Mouse (Mus musculus) urinary bladder, adult 18-20 months (tissue): ENCODE results near the gene Zranb1.

ENCODE experiments used
- DNase-seq, 2 experiments: peaks; one replicate each; pipeline ENCODE4 v3.0.0; 2022; ENCODE audit warnings: low spot score in 2 of 2, mixed read lengths in 2 of 2

The Zranb1 gene

GRCm38 (mm10) chr7:132930055-132930454 is 887 bp upstream of the Zranb1 start:
- DNase-seq = no peak

DNA sequence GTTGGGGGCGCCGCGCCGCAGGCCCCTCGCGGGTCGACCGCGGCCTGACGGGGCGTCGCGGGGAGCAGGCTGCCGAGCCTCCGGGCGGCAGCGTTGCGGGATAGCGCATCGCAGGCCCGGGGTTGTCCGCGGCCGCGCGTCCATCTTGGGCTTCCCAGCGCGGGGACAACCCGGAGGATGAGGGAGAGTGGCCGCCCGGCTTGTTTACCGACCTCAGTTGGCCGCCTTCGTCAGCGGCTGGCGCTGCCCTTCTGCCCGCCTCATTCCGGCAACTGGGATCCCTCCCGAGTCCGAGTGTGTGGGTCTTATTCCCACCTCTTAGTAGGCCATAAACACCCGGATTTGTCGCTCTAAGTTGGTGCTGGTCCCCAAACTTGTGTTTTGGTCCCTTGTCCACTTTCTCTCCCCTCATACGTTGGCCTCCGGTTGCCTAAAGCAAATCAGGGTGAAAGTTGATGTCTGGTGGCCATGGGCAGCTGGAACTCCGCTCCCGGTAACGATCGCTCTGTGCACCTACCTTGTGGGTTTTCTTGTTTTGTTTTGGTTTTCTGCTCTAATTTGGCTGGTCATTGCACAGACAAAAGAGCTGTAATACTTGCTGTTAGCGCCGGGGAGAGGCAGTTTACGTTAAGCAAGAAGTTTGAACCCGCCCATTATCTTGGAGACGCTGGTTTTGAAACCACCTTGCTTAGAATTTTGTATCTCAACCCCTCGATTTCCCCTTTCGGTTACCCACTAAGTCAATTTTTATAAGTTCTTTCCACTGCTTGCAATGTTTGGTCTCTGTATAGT is 814 bp downstream of the Zranb1 start:
- DNase-seq = peak; percentile 14 to 53

DNA sequence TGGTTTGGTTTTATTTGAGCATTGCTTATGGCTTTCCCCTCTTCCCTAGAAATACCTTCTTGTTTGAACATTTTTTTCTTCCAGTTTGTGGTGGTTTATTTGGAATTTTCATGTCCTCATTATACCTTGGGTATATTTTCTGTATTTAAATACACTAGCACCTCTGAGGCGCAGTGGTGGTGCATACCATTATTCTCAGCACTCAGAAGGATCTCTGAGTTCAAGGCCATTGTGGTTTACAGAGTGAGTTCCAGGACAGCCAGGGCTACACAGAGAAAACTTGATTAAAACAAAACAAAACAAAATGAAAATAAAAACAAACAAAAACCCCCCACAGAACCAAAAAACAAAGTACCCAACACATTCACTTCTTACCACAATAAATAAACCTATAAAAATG is 2.4 kb downstream of the Zranb1 start:
- DNase-seq = no peak

DNA sequence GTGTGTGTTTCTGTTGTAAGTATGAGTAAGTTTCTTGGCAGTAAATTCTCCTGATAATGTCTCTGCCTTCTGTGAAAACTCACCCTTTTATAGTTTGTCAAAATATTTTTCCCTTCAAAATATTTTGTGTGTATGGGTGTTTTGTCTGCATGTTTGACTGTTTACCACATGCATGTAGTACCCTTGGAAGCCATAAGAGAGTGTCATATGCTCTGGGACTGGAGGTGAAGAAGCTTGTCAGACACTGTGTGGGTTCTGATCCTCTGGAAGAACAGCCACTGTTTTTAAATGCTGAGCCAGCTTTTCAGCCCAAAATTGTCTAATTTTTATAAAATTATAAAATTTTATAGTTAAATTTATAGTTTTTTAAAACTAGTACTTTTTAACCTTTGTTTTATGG is 3.8 kb downstream of the Zranb1 start:
- DNase-seq = no peak

DNA sequence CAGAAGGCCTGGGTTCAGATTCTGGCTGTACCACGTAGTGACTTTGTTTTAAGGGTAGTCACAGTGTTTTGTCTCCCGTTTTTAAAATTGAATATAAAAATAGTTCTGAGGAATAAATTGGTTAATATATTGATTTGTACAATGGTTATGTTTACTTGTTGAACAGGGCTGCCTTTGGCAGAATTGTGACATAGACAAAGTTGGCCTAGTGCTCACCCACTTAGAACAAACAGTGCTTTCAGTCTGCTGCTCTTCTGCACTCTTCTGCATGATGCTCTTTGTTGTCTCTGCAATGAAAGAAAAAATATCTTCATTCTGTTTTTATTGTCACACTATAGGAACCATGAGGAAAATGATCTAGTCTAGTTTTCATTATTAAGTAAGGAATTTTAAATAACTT is 8.2 kb downstream of the Zranb1 start:
- DNase-seq = no peak

DNA sequence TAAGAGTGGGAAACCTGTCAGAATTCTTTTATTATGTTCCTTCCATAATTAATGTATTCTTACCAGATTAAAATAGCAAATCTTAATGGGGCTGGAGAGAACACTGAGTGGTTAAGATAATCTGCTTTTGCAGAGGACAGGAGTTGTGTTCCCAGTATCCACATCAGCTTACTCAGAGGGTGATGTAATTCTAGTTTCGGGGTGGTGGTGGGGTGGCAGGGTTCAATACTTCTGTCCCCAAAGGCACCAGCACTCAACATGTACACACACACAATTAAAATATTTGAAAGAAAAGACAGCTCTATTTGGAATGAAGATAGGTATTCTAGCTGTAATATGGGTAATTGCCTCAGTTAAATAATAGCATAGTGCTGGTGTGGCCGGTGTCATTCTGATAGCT is 9.6 kb downstream of the Zranb1 start:
- no peak for DNase-seq

- DNase-seq = no peak
These were observed 19.0 kb downstream of the Zranb1 start for GRCm38 (mm10) chr7:132949968-132950367.

GRCm38 (mm10) chr7:132950613-132951012 is 19.7 kb downstream of the Zranb1 start:
- no peak for DNase-seq

GRCm38 (mm10) chr7:132964395-132964794 is 33.5 kb downstream of the Zranb1 start:
- no peak for DNase-seq

DNA sequence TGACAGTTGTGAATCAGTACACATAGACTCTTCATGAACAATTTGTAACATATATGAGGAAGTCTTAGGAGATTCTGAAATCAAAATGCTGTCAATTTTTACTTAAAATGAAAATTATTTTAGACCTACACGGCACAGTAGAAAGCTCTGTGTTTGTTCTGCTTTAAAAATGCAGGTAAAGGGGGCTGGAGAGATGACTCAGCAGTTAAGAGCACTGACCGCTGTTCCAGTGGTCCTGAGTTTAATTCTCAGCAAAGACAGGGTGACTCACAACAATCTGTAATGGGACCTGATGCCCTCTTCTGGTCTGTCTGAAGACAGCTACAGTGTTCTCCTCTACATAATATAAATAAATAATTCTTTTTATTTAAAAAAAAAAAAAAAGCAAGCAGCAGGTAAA is 34.8 kb downstream of the Zranb1 start:
- DNase-seq = no peak

- no peak for DNase-seq
These were observed 41.1 kb downstream of the Zranb1 start for GRCm38 (mm10) chr7:132972079-132972478.

DNA sequence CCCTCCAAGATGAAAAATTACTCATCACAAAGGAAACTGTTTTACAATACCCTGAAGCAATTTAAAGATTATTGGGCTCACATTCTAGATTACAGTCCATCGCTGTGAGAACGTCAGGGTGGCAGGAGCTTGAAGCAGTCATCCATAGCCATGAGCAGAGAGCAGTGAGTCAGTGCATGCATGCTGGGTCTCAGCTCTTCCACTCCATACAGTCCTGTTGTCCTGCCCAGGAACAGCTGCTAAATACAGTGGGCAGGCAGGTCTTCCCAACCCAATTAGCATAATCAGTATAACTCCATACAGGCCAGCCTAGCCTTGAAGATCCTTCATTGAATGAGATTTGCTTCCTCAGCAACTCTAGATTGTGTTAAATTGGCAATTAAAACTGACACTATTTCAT is 45.1 kb downstream of the Zranb1 start:
- DNase-seq = no peak

DNA sequence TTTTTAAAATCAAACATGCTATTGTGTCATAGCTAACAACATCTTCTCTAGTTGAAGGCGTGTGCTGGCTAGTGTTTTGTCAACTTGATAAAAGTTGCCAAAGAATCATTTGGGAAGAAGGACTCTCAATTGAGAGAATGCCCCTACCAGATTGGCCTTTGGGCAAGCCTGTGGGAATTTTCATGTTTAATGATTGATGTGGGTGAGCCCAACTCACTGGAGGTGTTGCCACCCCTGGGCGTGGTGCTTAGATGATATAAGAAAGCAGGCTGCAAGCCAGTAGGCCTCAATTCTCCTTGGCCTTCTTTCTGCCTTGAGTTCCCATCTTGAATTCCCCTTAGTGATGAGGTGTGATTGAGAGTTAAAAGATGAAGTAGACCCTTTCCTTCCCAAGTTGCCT is 47.0 kb downstream of the Zranb1 start:
- no peak for DNase-seq

DNA sequence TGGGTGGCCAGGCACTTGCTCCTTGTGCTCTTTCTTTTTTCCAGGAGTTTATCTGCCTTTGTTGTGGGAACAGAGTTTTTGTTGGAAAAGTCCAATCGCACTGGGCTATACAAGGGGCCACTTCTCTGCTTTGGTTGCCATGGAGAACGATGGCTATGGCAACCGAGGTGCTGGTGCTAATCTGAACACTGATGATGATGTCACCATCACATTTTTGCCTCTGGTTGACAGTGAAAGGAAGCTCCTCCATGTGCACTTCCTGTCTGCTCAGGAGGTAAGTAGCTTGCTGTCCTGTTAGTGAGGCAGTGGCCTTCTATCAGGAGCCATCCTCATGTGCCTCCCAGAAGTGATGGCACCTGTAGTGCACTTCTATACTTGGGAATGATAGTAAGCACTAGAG is 51.7 kb downstream of the Zranb1 start:
- no peak for DNase-seq

DNA sequence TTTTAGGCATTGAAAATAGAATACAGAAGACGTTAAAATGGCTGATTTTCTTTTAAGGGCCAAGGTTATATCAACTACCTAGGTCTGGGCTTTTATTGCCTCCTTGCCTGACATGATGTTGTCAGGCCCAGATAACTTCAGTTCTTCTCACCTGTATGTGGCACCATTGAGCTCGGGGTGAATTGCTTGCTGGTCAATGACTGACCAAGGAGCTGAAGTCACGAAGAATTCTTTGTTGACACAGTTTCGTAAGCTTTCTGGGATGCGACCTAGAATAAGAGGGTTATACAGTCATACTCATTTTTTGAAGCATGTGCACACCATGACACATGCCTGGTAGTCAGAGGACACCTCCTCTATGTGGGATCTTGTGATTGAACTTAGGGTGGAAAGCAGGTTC is 58.9 kb downstream of the Zranb1 start:
- no peak for DNase-seq

GRCm38 (mm10) chr7:132991240-132991900 is 60.4 kb downstream of the Zranb1 start:
- no peak for DNase-seq

DNA sequence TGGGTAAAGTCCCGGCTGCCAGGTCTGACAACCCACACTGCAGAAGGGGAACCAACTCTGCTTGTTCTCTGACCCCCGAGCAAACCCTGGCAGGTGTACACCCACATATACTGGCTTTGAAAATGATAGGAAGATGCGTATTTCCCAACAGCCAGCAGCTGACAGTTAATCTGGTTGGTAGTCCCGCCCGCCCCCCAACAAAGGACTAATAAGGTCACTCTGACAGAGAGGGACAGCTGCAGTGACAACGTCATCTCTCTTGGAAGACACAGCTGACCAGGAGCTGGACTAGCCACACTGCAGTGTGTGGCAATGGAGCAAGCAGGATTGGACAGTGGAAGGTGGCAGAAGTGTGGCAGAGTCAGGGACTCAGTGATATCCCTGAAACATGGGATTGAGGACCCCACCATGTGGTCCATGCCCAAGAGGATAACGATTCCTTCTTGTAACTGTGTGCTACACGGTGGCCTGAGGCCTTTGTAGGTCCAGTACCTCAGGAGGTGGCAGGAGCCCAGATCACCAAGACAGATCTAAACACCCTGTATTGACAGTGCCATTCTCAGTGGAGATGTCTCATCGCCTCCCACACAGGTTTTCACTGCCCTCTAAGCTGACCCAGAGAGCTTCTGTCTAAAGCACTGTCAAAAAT is 62.1 kb downstream of the Zranb1 start:
- DNase-seq = no peak

DNA sequence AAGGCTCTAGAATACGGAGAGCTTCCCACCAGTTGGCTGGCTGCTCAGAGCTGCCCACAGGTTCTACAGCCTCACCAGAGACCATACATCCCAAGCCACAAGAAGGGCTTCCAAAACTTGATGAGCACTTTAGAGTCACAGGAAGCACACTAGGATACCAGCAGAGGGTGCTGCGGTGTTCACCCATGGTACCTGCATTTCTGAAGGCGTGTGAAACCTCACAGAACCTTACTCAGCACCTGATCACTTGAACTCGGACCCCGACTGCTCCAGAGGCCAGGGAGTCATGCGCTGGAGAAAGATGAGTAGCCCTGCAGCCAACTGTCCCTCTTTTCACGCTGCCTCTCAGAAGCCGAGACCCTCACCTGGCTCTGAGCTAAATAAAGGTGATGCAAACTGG is 63.2 kb downstream of the Zranb1 start:
- no peak for DNase-seq

DNA sequence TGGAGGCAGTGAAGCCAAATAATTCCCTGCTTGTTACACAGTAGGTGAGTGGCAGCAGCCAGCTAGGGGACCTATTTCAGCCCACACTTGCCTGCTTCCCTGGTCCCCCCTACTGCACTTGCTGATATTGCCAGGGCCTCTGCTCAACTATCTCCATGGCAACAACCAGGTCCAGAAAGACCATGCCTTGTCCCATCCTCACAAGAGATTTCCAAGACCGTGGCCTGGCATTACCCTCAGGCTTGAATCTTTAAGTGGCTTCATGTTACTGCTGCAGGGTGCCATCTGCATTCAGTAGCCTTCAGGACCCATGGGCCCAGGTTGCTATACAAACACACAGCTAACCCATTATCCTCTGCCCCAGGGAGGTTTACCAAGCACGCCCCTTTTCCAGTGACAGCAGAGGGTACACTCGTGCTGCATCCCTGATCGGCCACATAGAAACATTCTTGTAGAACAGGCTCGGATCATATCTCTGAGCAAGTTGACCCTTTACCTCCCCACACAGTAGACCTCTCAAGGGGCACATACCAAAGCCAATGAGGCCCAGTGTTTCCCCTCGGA is 63.8 kb downstream of the Zranb1 start:
- DNase-seq = no peak

DNA sequence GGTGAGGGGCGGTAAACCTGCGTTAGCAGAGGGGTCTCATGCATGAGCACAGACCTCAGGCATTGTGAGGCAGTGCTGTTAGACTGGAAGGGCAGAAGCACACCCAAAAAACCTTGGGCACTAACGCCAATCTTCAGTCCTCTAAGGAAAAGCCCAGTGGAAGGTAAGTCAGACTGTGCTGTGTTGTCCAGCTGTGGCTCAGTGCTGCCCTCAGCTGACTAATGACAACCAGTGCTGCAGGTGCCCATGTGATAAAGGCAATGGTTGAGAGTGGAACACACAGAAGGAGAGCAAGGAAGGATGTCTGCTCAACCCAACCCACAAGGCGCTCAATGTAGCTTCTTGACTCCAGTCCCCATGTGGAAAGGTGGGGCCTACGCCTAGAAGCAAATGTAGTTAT is 65.4 kb downstream of the Zranb1 start:
- DNase-seq = no peak

GRCm38 (mm10) chr7:132998639-132999038 is 67.7 kb downstream of the Zranb1 start:
- no peak for DNase-seq

DNA sequence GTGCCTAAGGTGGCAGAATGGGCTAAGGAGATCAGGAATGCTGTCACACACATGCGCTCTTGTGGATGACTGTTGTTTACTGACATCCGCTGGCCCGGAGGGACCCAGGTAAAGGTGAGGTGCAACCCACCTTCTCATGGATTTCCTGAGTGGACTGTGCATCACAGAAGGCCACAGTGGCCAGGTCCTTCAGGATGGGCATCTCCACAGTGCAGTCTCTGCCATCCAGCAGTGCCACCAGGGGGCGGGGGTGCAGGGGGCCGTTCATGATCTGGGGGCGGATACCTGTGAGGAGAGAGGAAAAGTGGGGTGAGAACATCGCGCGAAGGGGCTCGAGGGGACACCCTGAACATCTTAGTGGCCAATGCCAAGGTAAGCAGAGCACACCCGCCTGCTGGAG is 68.1 kb downstream of the Zranb1 start:
- no peak for DNase-seq

DNA sequence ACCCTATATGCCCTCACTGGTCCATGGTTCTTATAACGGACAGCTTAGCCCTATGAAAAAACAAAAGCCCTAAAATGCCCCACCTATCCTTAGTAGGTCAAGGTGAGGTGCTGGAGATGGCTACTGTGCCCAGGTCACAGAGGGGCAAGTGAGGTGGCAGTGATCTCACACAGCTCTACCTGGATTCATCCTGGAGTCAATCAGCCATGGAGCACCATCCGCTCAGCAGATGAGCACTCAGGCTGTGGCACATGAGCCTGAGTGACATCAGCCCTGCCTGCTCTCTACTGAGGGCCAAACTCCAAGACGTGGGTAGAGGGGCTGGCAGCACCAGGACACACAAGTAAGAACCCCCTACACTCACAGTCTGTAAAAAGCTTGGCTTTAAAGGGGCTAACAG is 70.4 kb downstream of the Zranb1 start:
- no peak for DNase-seq
